Mouse (Mus musculus) heart, embryonic 15.5 days (tissue): Measurements from ENCODE around the gene Btnl2. TPM values are rescaled to one million over a fixed set of nuclear protein-coding genes. Genes with fewer than 3 reads are reported as not detected.

ENCODE experiments used
- ATAC-seq: fragments of 200-750 bp; cut with Nextera tagmentation; replicated peaks from 2 replicates; pipeline ENCODE4 v1.8.0; 2017; ENCODE audit warnings: low read depth, moderate TSS enrichment; ENCODE audit not compliant: insufficient number of reproducible peaks, insufficient read depth, low FRiP score
- H3K27ac ChIP-seq: fragments of 300-500 bp; sonication (generic); 2 replicates; pipeline ENCODE4 v1.5.1; 2015; ENCODE audit warnings: mild to moderate bottlenecking, inconsistent platforms
- H3K27me3 ChIP-seq: fragments of 300-500 bp; sonication (generic); 2 replicates; pipeline ENCODE4 v1.6.1; 2015; ENCODE audit warnings: inconsistent platforms
- H3K36me3 ChIP-seq: fragments of 300-500 bp; sonication (generic); 2 replicates; pipeline ENCODE4 v1.6.1; 2015; ENCODE audit warnings: mild to moderate bottlenecking, inconsistent platforms
- H3K4me1 ChIP-seq: fragments of 300-500 bp; sonication (generic); replicated peaks from 2 replicates; pipeline ENCODE4 v1.6.1; 2015; ENCODE audit warnings: inconsistent platforms
- H3K4me2 ChIP-seq: fragments of 300-500 bp; sonication (generic); 2 replicates; pipeline ENCODE4 v1.6.1; 2015; ENCODE audit warnings: inconsistent platforms, mild to moderate bottlenecking, moderate library complexity
- H3K4me3 ChIP-seq: fragments of 300-500 bp; sonication (generic); 2 replicates; pipeline ENCODE4 v1.5.1; 2015; ENCODE audit warnings: mild to moderate bottlenecking, inconsistent platforms
- H3K9ac ChIP-seq: fragments of 300-500 bp; sonication (generic); 2 replicates; pipeline ENCODE4 v1.6.1; 2015; ENCODE audit warnings: mild to moderate bottlenecking, inconsistent platforms
- H3K9me3 ChIP-seq: fragments of 300-500 bp; sonication (generic); replicated peaks from 2 replicates; pipeline ENCODE4 v1.6.1; 2016; ENCODE audit warnings: inconsistent platforms
- WGBS: fragments of 180-500 bp; shearing (Covaris S2); methylation state at CpG from one replicate; pipeline ENCODE4 v1.1.7; 2015; ENCODE audit warnings: mixed read lengths; 5-methylcytosine and 5-hydroxymethylcytosine counted together
- polyA plus RNA-seq: library from polyadenylated mRNA; unstranded; fragments of >200 nt; fragmentation: Nextera tagmentation; extraction: Ambion mirVana; gene quantifications from 2 replicates; pipeline ENCODE4 v1.2.1, GENCODE M21; 2015

The Btnl2 gene
- polyA plus RNA-seq, 1 experiment from 2014 or later, result not detected

DNA sequence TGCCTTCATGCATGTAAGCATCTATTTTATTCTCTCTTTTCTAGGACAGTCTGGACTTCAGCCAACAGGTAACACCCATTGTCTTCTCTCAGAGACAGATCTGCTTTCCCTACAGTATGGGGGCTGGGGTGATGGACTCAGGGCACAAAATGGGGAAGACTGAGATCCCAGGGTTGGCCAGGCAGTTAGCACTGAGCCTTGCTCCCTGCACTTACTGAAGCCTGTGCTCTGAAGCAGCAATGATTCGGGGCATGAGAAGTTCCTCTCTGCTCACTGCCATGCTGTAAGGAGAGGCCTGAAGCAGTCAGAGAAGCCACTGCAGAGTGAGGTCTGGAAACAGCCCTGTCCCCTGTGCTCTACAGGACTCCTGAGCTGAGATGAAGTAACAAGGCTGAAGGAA is 39.1 kb upstream of the Btnl2 start:
- Histone ChIP-seq H3K27me3 (no peaks in the 10 kb centered on the region), H3K27ac (no peak overlapping the region), H3K4me2 (no peak overlapping the region), H3K9me3 (no peaks in the 10 kb centered on the region), H3K4me3 (no peak overlapping the region), H3K9ac (no peak overlapping the region), H3K4me1 (no peaks in the 10 kb centered on the region), H3K36me3 (no peaks in the 10 kb centered on the region)
- WGBS, result 84% methylated on average over 1 of the region's 1 CpGs
- ATAC-seq, result no peak

DNA sequence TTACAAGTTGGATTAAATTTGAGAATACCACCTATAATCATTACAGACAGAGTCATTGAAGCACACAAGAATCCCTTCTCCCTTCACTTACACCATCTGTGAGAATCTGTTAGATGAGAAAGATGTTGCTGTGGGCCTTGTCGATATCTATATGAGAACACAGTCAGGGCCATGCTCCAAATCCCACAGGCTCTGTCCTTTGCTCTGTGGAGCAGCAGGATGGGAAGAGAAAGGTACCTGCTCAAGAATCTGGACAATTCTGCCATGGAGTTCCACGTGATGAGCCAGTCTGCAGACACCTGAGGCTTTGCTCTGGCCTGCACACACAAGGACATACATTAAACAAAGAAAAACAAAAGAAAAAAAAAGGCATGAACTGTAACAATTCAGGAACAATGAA is 37.9 kb upstream of the Btnl2 start:
- no peak overlapping the region for H3K27ac ChIP-seq
- no peak overlapping the region for H3K4me2 ChIP-seq
- WGBS, result 68% methylated on average over 2 of the region's 2 CpGs
- H3K4me1 ChIP-seq, result no peaks in the 10 kb centered on the region
- no peaks in the 10 kb centered on the region for H3K27me3 ChIP-seq
- no peaks in the 10 kb centered on the region for H3K9me3 ChIP-seq
- H3K4me3 ChIP-seq, result no peak overlapping the region
- ATAC-seq, result no peak
- H3K9ac ChIP-seq, result no peak overlapping the region
- H3K36me3 ChIP-seq, result no peaks in the 10 kb centered on the region

DNA sequence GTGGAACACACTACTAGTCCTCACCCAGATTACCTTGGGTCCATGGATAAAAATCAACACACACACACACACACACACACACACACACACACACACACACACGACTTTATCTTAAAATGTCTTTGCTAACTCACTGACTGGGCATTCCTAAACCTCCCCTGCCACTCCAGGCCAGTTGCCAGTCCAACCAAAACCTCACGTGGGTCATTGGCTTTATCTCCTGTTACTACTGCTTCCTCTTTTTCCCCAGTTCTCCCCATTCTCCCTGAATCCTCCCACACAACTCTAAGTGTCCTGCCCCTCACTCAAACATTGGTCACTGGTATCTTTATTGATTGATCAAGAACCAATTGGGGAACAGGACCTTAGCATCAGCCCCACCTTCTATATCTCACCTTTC is 37.3 kb upstream of the Btnl2 start:
- no peaks in the 10 kb centered on the region for H3K36me3 ChIP-seq
- 32% methylated on average over 2 of the region's 2 CpGs for WGBS
- H3K9ac ChIP-seq, result no peak overlapping the region
- H3K27me3 ChIP-seq, result no peaks in the 10 kb centered on the region
- H3K4me3 ChIP-seq, result no peak overlapping the region
- no peaks in the 10 kb centered on the region for H3K4me1 ChIP-seq
- no peak overlapping the region for H3K4me2 ChIP-seq
- ATAC-seq, result no peak
- H3K27ac ChIP-seq, result no peak overlapping the region
- H3K9me3 ChIP-seq, result no peaks in the 10 kb centered on the region

DNA sequence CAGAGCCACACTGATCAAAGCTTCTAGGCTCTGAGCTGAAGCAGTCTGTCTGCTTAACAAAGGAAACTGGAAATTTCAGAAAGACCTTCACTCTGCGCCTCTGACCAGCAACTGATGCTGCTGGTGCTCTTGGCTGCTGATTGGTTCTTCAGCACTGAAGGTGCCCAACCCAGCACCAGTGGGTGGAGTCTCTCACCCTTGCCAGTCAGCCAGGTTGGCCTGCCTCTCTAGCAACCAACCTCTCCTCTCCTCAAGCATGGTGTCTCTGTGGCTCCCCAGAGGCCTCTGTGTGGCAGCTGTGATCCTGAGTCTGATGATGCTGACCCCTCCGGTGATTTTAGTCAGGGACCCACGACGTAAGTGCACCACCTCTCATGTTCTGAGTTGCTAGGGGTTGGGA is 29.2 kb upstream of the Btnl2 start, which contains the start of gene H2-Eb2:
H2-Eb2 (plus strand) TSS at position 230 of the 400 bp plus-strand sequence.
- H3K36me3 ChIP-seq, result no peaks in the 10 kb centered on the region
- H3K27ac ChIP-seq, result no peak within 1 kb of the TSS
- no peaks in the 10 kb centered on the region for H3K4me1 ChIP-seq
- ATAC-seq, result no peak
- no peaks in the 10 kb centered on the region for H3K27me3 ChIP-seq
- H3K4me2 ChIP-seq, result no peak within 1 kb of the TSS
- H3K4me3 ChIP-seq, result no peak within 1 kb of the TSS
- H3K9ac ChIP-seq, result no peak within 1 kb of the TSS
- no peaks in the 10 kb centered on the region for H3K9me3 ChIP-seq
- 57% methylated on average over 4 of the region's 4 CpGs for WGBS

DNA sequence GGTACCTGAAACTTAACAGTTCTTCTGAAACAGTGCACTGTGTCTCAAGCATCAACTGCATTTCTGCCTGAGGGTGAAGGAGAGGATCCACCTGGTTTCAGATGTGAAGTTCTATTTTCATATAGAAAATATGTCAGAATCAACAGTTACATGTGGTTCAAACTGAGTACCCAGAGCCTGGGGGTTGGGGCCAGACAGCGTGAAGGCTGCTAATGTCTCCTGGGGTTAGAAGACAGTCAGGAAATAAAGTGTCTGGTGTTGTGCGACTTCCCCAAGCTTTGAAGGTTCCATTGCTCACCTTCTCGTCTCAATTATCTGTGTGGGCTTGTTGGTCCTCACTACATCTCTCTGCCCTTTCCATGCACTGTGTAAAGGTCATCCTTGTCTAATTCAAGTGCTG is 28.2 kb upstream of the Btnl2 start:
- Histone ChIP-seq H3K36me3 (no peaks in the 10 kb centered on the region), H3K4me1 (no peaks in the 10 kb centered on the region), H3K27ac (no peak overlapping the region), H3K4me3 (no peak overlapping the region), H3K9ac (no peak overlapping the region), H3K4me2 (no peak overlapping the region), H3K9me3 (no peaks in the 10 kb centered on the region), H3K27me3 (no peaks in the 10 kb centered on the region)
- ATAC-seq, result no peak
- WGBS, result 68% methylated on average over 3 of the region's 3 CpGs

DNA sequence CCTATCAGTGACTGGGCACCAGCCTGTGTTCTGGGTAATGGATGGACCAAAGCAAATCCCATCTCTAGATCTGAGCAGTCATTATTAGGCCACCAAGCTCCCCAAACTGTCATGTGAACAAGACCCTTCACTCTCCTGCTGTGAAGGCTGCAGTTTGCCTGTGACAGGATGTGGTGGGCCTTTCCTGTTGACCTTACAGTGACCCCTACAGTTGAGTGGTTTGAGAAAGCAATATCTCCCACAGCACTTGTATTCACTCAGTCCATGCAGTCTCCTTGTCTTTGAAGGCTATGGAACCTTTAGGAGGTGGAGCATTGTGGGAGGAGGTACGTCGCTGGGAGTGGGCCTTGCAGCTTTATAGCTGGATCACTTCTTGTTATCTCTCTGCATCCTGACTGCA is 24.8 kb upstream of the Btnl2 start:
- Histone ChIP-seq H3K9me3 (no peaks in the 10 kb centered on the region), H3K4me3 (no peak overlapping the region), H3K27me3 (0 out of 2 replicates have a peak, but pooled peaks cover 2% of the 10 kb centered on the region), H3K9ac (no peak overlapping the region), H3K4me2 (no peak overlapping the region), H3K4me1 (no peaks in the 10 kb centered on the region), H3K27ac (no peak overlapping the region), H3K36me3 (no peaks in the 10 kb centered on the region)
- WGBS, result 55% methylated on average over 2 of the region's 2 CpGs
- ATAC-seq, result no peak

DNA sequence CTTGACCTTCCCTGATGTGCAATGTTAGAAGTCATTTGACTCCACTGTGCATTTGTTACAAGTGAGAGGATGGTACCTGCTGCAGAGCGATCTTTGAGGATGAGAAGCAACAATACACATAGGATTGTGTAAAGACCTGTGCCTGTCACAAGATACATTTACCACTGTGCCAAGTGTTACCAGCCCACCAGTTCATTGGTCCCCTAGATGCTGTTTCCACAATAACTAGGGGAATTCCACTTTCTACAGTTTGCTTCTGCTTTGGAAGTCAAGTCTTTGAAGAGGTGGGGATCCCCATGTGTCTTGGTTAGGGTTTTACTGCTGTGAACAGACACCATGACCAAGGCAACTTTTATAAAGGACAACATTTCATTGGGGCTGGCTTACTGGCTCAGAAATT is 23.4 kb upstream of the Btnl2 start:
- no peaks in the 10 kb centered on the region for H3K4me1 ChIP-seq
- no peaks in the 10 kb centered on the region for H3K36me3 ChIP-seq
- no peak overlapping the region for H3K27ac ChIP-seq
- 88% methylated on average over 1 of the region's 1 CpGs for WGBS
- H3K9me3 ChIP-seq, result no peaks in the 10 kb centered on the region
- no peak overlapping the region for H3K9ac ChIP-seq
- H3K4me2 ChIP-seq, result no peak overlapping the region
- H3K4me3 ChIP-seq, result no peak overlapping the region
- ATAC-seq, result no peak
- 0 out of 2 replicates have a peak, but pooled peaks cover 2% of the 10 kb centered on the region for H3K27me3 ChIP-seq

DNA sequence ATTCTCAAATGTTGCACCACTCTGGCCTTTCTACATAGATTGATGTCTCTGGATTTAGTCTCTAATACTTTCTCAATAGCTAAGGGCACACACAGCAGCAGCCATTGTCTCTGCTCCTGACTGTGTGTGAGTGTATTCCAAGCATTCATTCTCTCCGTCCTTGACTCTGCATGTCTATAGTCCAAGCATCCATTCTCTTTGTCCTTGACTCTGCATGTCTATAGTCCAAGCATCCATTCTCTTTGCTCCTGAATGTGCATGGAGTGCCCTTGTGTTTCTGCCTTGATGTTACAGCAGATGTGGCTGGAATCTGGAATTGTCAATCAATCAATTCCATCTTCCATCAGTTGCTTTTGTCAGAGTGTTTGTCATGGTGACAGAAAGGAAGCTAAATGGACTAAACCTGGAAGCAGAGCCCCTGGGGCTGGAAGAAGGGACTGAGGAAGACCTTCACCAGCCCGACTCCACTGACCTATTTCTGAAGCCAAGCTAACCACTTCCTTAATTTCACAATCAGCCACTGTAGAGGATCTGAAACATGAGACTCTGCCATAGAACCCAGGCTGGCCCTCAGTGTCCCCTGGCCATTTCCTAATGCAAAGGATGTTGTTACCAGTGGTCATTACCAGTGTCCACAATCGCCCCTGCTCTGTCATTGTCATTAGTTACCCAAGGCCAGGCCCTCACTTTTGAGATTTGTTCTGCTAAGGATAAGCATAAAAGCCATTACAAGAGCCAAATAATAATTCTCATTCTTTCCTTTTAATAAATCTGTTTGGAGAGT is 13.8 kb upstream of the Btnl2 start:
- H3K4me3 ChIP-seq, result no peak overlapping the region
- no peaks in the 10 kb centered on the region for H3K4me1 ChIP-seq

DNA sequence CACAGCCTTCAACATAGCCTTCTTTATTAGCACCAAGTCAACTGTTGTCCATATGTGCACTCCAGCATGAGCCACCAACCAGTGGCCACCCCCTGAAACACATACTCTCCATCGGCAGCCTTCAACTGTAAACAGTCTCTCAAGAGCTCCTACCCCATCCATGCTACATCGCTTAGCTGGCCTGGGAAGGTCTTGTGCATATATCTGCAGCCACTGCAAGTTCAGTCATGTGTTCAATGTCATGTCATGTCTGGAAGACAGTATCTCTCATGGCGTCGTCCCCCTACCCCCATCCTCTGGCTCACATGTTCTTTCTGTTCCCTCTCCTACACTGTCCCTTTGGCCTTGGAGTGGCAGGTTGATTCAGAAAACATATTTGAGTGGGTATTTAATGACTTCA is 9.7 kb upstream of the Btnl2 start:
- H3K4me3 ChIP-seq, result no peak overlapping the region
- ATAC-seq, result no peak
- no peaks in the 10 kb centered on the region for H3K36me3 ChIP-seq
- H3K4me2 ChIP-seq, result no peak overlapping the region
- H3K4me1 ChIP-seq, result no peaks in the 10 kb centered on the region
- no peaks in the 10 kb centered on the region for H3K9me3 ChIP-seq
- H3K9ac ChIP-seq, result no peak overlapping the region
- no peak overlapping the region for H3K27ac ChIP-seq
- peaks cover 4% of the 10 kb centered on the region for H3K27me3 ChIP-seq
- WGBS, result 80% methylated on average over 4 of the region's 4 CpGs

More for the DNA sequence above, 13.8 kb upstream of the Btnl2 start:
- H3K9ac ChIP-seq, result no peak overlapping the region
- H3K27me3 ChIP-seq, result no peaks in the 10 kb centered on the region; the same call in 1 of the 2 replicates
- H3K9me3 ChIP-seq, result no peaks in the 10 kb centered on the region
- no peak overlapping the region for H3K4me2 ChIP-seq
- WGBS, result 44% methylated on average over 3 of the region's 3 CpGs
- no peak overlapping the region for H3K27ac ChIP-seq
- no peaks in the 10 kb centered on the region for H3K36me3 ChIP-seq
- no peak for ATAC-seq

DNA sequence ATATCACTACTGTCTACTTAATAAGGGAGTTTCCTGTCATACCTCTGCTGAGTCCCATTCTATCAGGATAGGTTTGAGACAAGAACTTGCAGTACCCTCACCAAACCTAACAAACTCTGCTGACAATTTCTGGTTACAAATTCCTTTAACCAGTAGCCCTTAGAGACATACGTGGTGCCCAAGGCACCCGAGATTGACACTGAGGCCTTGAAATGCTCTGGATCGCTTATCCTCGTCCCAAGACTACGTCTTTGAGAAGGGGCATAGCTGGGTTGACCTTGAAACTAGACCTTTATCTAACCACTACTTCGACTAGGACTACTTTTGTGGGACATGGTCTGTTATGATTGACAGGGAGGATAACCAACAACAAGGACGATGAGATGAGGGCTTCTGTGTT is 9.1 kb upstream of the Btnl2 start:
- H3K27me3 ChIP-seq, result peaks cover 4% of the 10 kb centered on the region
- no peak overlapping the region for H3K4me3 ChIP-seq
- no peak overlapping the region for H3K9ac ChIP-seq
- no peak for ATAC-seq
- H3K27ac ChIP-seq, result no peak overlapping the region
- no peaks in the 10 kb centered on the region for H3K36me3 ChIP-seq
- 72% methylated on average over 7 of the region's 7 CpGs for WGBS
- no peak overlapping the region for H3K4me2 ChIP-seq
- no peaks in the 10 kb centered on the region for H3K9me3 ChIP-seq
- no peaks in the 10 kb centered on the region for H3K4me1 ChIP-seq

DNA sequence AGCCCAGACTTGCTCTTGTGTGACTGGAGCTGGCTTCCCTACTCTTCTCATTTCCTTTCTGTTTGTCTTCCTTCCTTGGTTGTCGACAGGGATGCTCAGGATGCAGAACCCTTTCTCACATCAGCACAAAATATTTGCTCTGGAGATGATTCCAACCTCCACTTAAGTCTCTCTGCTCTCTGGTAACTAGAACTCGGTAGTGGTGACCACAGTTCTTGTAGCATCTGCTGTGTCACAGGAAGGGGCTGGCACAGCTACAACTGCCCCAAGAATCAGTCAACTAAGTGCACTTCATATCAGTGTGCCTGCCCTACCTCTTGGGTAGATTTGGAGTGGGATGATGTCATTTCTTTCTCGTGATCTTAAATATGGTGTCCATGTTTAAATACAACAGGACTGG is 8.6 kb upstream of the Btnl2 start:
- Histone ChIP-seq H3K9ac (no peak overlapping the region), H3K4me2 (no peak overlapping the region), H3K27ac (no peak overlapping the region), H3K27me3 (peaks cover 4% of the 10 kb centered on the region; the same call in 1 of the 2 replicates), H3K9me3 (no peaks in the 10 kb centered on the region), H3K36me3 (no peaks in the 10 kb centered on the region), H3K4me3 (no peak overlapping the region), H3K4me1 (no peaks in the 10 kb centered on the region)
- no peak for ATAC-seq
- WGBS, result 55% methylated on average over 3 of the region's 3 CpGs
